Mouse (Mus musculus) bone marrow macrophage, adult 2 months (primary cell): Measurements from ENCODE around the gene Trafd1. TPM values are rescaled to one million over a fixed set of nuclear protein-coding genes. Genes with fewer than 3 reads are reported as not detected.

Experiments used
- H3K27ac ChIP-seq: 2 replicates; pipeline ENCODE4 v1.5.1; 2012; ENCODE audit warnings: low read depth, low read length; ENCODE audit not compliant: insufficient read depth
- H3K4me1 ChIP-seq: 2 replicates; pipeline ENCODE4 v1.6.1; 2012; ENCODE audit warnings: low read length; ENCODE audit not compliant: control insufficient read depth, insufficient read depth
- H3K4me3 ChIP-seq: 2 replicates; pipeline ENCODE4 v1.5.1; 2012; ENCODE audit warnings: mild to moderate bottlenecking, low read length, moderate library complexity; ENCODE audit not compliant: insufficient read depth
- CTCF ChIP-seq: IDR thresholded peaks from 2 replicates; pipeline ENCODE4 v1.5.1; 2012; ENCODE audit warnings: low read depth, mild to moderate bottlenecking, low read length, moderate library complexity
- POLR2A ChIP-seq: IDR thresholded peaks from 2 replicates; pipeline ENCODE4 v1.6.1; 2012; ENCODE audit warnings: mild to moderate bottlenecking, low read depth, low read length, borderline replicate concordance
- polyA plus RNA-seq: library from polyadenylated mRNA; stranded (reverse); fragments of >200 nt; gene quantifications from 2 replicates; pipeline ENCODE4 v1.2.4, GENCODE M21; 2012; ENCODE audit not compliant: missing spikeins, insufficient read depth, insufficient read length

Trafd1 gene
- polyA plus RNA-seq, 1 experiment = 235 TPM

DNA sequence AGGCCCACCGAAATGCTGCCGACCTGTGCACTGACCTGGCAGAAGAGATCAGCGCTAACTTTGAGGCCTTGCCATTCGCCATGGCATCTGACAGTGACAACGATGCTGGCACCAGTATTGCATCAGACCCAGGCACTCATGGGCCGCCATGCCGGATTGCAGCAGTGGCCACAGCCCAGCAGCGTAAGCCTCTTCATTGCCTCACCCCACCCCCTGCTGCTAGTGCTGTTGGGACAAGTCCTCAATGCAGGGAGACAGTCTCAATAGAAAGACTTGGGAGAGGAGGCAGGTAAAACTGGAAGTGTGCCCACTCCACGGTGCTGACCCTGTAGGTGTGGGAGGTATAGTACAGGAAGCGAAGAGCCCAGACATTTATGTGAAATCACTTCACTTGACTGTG lies 53.7 kb downstream of the Trafd1 start:
- H3K4me3 ChIP-seq = no peak overlapping the region
- H3K27ac ChIP-seq = no peak overlapping the region
- TF ChIP-seq POLR2A (no peak), CTCF (no peak)
- H3K4me1 ChIP-seq = peaks cover 15% of the 10 kb centered on the region

DNA sequence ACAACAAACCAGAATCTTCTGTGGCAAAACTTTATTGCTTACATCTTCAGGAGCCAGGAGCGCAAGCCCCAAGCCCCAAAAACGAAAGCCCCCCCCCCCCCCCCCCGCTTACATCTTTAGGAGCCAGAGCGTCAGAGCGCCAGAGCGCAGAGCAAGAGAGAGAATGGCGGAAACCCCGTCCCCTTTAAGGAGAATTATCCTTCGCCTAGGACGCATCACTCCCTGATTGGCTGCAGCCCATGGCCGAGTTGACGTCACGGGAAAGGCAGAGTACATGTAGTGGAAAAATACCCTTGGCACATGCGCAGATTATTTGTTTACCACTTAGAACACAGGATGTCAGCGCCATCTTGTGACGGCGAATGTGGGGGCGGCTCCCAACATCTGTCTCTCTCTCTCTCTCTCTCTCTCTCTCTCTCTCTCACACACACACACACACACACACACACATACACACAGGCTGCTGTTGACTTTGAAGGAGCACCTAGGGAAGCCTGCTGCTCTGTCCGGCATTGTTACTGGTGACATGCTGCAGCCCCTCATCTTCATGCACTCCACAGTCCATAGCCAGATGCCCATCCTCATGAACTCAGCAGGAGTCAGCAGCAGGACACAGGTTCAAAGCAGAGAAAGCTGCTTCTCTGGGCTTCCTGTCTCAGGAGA lies 55.1 kb downstream of the Trafd1 start:
- Histone ChIP-seq H3K27ac (peak overlapping the region; percentile 72), H3K4me1 (peaks cover 15% of the 10 kb centered on the region), H3K4me3 (peak overlapping the region; percentile 64)

GRCm38 (mm10) chr5:121329333-121330058 lies 55.9 kb downstream of the Trafd1 start:
- H3K4me1 ChIP-seq = peaks cover 15% of the 10 kb centered on the region
- peak overlapping the region; percentile 64 for H3K4me3 ChIP-seq
- no peak for TF ChIP-seq CTCF
- TF ChIP-seq POLR2A = no peak
- H3K27ac ChIP-seq = peak overlapping the region; percentile 72

GRCm38 (mm10) chr5:121326079-121326805 lies 59.2 kb downstream of the Trafd1 start:
- H3K4me1 ChIP-seq = peaks cover 15% of the 10 kb centered on the region
- no peak for TF ChIP-seq CTCF
- no peak for TF ChIP-seq POLR2A
- H3K27ac ChIP-seq = no peak overlapping the region
- H3K4me3 ChIP-seq = no peak overlapping the region

Other genes with a start within 250 kb of the Trafd1 start
- 22.8 and 28.3 TPM in 2 replicates for gene Ptpn11, start 194.2 kb downstream of the Trafd1 start, polyA plus RNA-seq
- gene Rpl6, start 181.2 kb downstream of the Trafd1 start, polyA plus RNA-seq = 1,191 and 1,194 TPM in 2 replicates
- gene Hectd4, start 165.4 kb downstream of the Trafd1 start, polyA plus RNA-seq = 11.5 and 11.7 TPM in 2 replicates
- 9.9 and 14.0 TPM in 2 replicates for gene Naa25, start 12.3 kb upstream of the Trafd1 start, polyA plus RNA-seq
- gene Tmem116, start 66.3 kb upstream of the Trafd1 start, polyA plus RNA-seq = 2.3 and 2.8 TPM in 2 replicates
- gene Erp29, start 66.9 kb upstream of the Trafd1 start, polyA plus RNA-seq = 365 and 401 TPM in 2 replicates
- not detected in 2 replicates for gene Adam1b, start 117.8 kb upstream of the Trafd1 start, polyA plus RNA-seq
- 3.0 and 4.3 TPM in 2 replicates for gene Adam1a, start 159.8 kb upstream of the Trafd1 start, polyA plus RNA-seq
- gene Gm42878, start 159.8 kb upstream of the Trafd1 start, polyA plus RNA-seq = not detected in 2 replicates
- 75.7 TPM in 2 replicates for gene Mapkapk5, start 160.3 kb upstream of the Trafd1 start, polyA plus RNA-seq
- gene Aldh2, start 208.2 kb upstream of the Trafd1 start, polyA plus RNA-seq = 844 and 895 TPM in 2 replicates
- gene Acad12, start 233.3 kb upstream of the Trafd1 start, polyA plus RNA-seq = 8.6 and 9.0 TPM in 2 replicates